9 mouse cellular contexts compared by ENCODE assay signal in genomic region chr9:41326772-41327560, GRCm38 (mm10).
DNase-seq lines count a peak whose midpoint lies in the region; ATAC-seq lines count a peak whose summit lies in the region.
"Had no signal": no experiment of that assay in that cellular context is flagged by ENCODE, and none has a peak within 500 bp of the region (broad histone marks: within the 10 kb centered on the region; RNA-seq: fewer than 3 reads in every experiment).

No protein-coding gene starts in this region.

- H3K4me3 ChIP-seq in brown adipose tissue, adult 24 weeks (ENCODE audit: insufficient read depth, low read depth, low read length) = peak overlapping the region; percentile 18; the same call in 1 of the 2 replicates
- H3K4me3 ChIP-seq in intestine, embryonic 15.5 days (replicated peaks) = no peak overlapping the region
- no peak overlapping the region for H3K4me3 ChIP-seq in lung, embryonic 15.5 days

- no peaks in the 10 kb centered on the region for H3K27me3 ChIP-seq in intestine, embryonic 15.5 days (replicated peaks)
- H3K27me3 ChIP-seq in lung, embryonic 15.5 days = no peaks in the 10 kb centered on the region

- peak; percentile 77 for DNase-seq in 3T3-L1 (ENCODE audit: low read depth, low spot score)
- peak; percentile 75 for DNase-seq in gastrocnemius, postnatal 25 days
- DNase-seq in ovary, postnatal 36 days (ENCODE audit: low spot score) = peak; percentile 30
- no peak for DNase-seq in c-Kit-positive CD71-positive TER-119-positive erythroid progenitor cells, embryonic 14.5 days (ENCODE audit: low spot score)
- no peak for DNase-seq in frontal cortex, postnatal 14 days (ENCODE audit: low spot score in 2 of 2)

- H3K36me3 ChIP-seq in intestine, embryonic 15.5 days = no peaks in the 10 kb centered on the region
- H3K36me3 ChIP-seq in lung, embryonic 15.5 days = no peaks in the 10 kb centered on the region
- H3K36me3 ChIP-seq: G1E had no signal

- peaks cover 7% of the 10 kb centered on the region; the same call in 1 of the 2 replicates for H3K4me1 ChIP-seq in brown adipose tissue, adult 24 weeks (ENCODE audit: control insufficient read depth, insufficient read depth, insufficient read length, low read length)
- peaks cover 4% of the 10 kb centered on the region; the same call in 1 of the 2 replicates for H3K4me1 ChIP-seq in intestine, embryonic 15.5 days (replicated peaks)
- peaks cover 17% of the 10 kb centered on the region for H3K4me1 ChIP-seq in lung, embryonic 15.5 days

- peak overlapping the region; percentile 79 for H3K27ac ChIP-seq in brown adipose tissue, adult 24 weeks (replicated peaks; ENCODE audit: low read depth, low read length)
- H3K27ac ChIP-seq in intestine, embryonic 15.5 days = peak overlapping the region; percentile 54; the same call in 1 of the 2 replicates
- H3K27ac ChIP-seq in lung, embryonic 15.5 days = peak overlapping the region; percentile 55

- H3K9me3 ChIP-seq in intestine, embryonic 15.5 days = no peaks in the 10 kb centered on the region
- H3K9me3 ChIP-seq in lung, embryonic 15.5 days = no peaks in the 10 kb centered on the region
- H3K9me3 ChIP-seq: G1E had no signal

- 24% methylated on average over 10 of the region's 10 CpGs for WGBS in intestine, embryonic 15.5 days
- 22% methylated on average over 10 of the region's 10 CpGs for WGBS in lung, embryonic 15.5 days

- peak; percentile 82; the same call in 1 of the 2 replicates for ATAC-seq in intestine, embryonic 15.5 days
- peak; percentile 85; the same call in 1 of the 2 replicates for ATAC-seq in lung, embryonic 15.5 days (ENCODE audit: borderline replicate concordance, extremely low read depth, low FRiP score, low TSS enrichment)

- H3K9ac ChIP-seq in intestine, embryonic 15.5 days = no peak overlapping the region
- no peak overlapping the region for H3K9ac ChIP-seq in lung, embryonic 15.5 days

- peak overlapping the region; percentile 20 for H3K4me2 ChIP-seq in intestine, embryonic 15.5 days (replicated peaks)
- H3K4me2 ChIP-seq in lung, embryonic 15.5 days = no peak overlapping the region

Comparison
In these comparisons a context has a peak if more than half of its experiments do, and no peak if none do; other contexts are left out.
1. DNase-seq: peak in 3T3-L1 (single experiment), gastrocnemius, postnatal 25 days (single experiment) and ovary, postnatal 36 days (single experiment); none in c-Kit-positive CD71-positive TER-119-positive erythroid progenitor cells, embryonic 14.5 days (single experiment) and frontal cortex, postnatal 14 days (0 of 2).
2. Peak in every context shown above with its lines, with median percentiles within 50 percentile points of each other: H3K27ac ChIP-seq.